Mouse (Mus musculus) bone marrow macrophage, adult 2 months (primary cell): ENCODE results near the gene Ccdc181.

Experiments
- CTCF ChIP-seq: IDR thresholded peaks from 2 replicates; pipeline ENCODE4 v1.5.1; 2012; ENCODE audit warnings: low read depth, mild to moderate bottlenecking, low read length, moderate library complexity
- POLR2A ChIP-seq: IDR thresholded peaks from 2 replicates; pipeline ENCODE4 v1.6.1; 2012; ENCODE audit warnings: mild to moderate bottlenecking, low read depth, low read length, borderline replicate concordance

DNA sequence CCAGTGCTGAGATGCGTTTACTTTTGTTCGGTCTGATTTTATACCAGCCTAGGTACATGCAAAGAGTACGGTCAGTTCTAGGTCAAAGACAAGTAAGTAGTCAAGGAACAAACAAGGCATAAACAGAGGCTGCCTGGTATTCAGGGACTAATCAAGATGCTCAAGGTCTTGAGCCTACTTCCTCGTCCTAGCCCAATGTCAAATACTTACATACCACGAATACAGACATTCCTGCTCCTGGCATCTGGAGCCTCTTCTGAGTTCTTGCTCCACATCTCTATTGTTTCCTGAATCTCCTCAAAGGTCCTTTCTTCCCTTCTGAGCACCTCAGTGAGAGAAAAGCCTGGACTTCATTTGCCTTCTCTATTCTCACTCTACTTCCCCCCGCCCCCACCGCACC is 4.4 kb upstream of the Ccdc181 start:
- TF ChIP-seq CTCF = no peak
- no peak for TF ChIP-seq POLR2A
